Mouse (Mus musculus) MEL (cell line): Measurements from ENCODE around the gene Cyfip2. TPM values are rescaled to one million over a fixed set of nuclear protein-coding genes. Genes with fewer than 3 reads are reported as not detected.

Experiments used
- DNase-seq: peaks from one replicate; pipeline ENCODE4 v3.0.0; 2011; ENCODE audit warnings: low read depth, low spot score
- H3K27ac ChIP-seq: 2 replicates; pipeline ENCODE4 v1.5.1; 2012; ENCODE audit warnings: low read depth, mild to moderate bottlenecking, control low read depth, low read length, moderate library complexity; ENCODE audit not compliant: control insufficient read depth
- H3K27me3 ChIP-seq, 2 experiments: fragments of 150-350 bp in 1 of 2; sonication (generic) in 1 of 2; 2 replicates each; pipeline ENCODE4 v1.6.1; 2012; ENCODE audit warnings: low read length in 2 of 2, mild to moderate bottlenecking in 2 of 2, improper control_type of control experiment in 1 of 2, moderate library complexity in 1 of 2; ENCODE audit not compliant: insufficient read depth in 2 of 2, control insufficient read depth in 1 of 2
- H3K36me3 ChIP-seq, 2 experiments: 2 replicates each; pipeline ENCODE4 v1.6.1; 2012 to 2014; ENCODE audit warnings: low read length in 2 of 2, improper control_type of control experiment in 1 of 2, inconsistent platforms in 1 of 2, mild to moderate bottlenecking in 1 of 2; ENCODE audit not compliant: insufficient read depth in 2 of 2, control insufficient read depth in 1 of 2
- H3K4me1 ChIP-seq, 2 experiments: fragments of 150-350 bp in 1 of 2; sonication (generic) in 1 of 2; 2 replicates each; pipeline ENCODE4 v1.6.1; 2012; ENCODE audit warnings: low read length in 2 of 2, improper control_type of control experiment in 1 of 2, mild to moderate bottlenecking in 1 of 2; ENCODE audit not compliant: insufficient read depth in 2 of 2, control insufficient read depth in 1 of 2
- H3K4me3 ChIP-seq, 2 experiments: fragments of 150-350 bp in 1 of 2; sonication (generic) in 1 of 2; 2 replicates each; pipeline ENCODE4 v1.5.1; 2012; ENCODE audit warnings: low read depth in 2 of 2, low read length in 2 of 2, mild to moderate bottlenecking in 2 of 2, moderate library complexity in 2 of 2, control low read depth in 1 of 2, improper control_type of control experiment in 1 of 2; ENCODE audit not compliant: control insufficient read depth in 1 of 2, insufficient read depth in 1 of 2
- H3K79me2 ChIP-seq: 2 replicates; pipeline ENCODE4 v1.6.1; 2012; ENCODE audit warnings: mild to moderate bottlenecking, low read length, moderate library complexity; ENCODE audit not compliant: control insufficient read depth, poor library complexity, insufficient read depth
- H3K9ac ChIP-seq: 2 replicates; pipeline ENCODE4 v1.6.1; 2012; ENCODE audit warnings: low read depth, mild to moderate bottlenecking, control low read depth, low read length, moderate library complexity; ENCODE audit not compliant: control insufficient read depth, poor library complexity, severe bottlenecking
- H3K9me3 ChIP-seq: fragments of 150-350 bp; sonication (generic); replicated peaks from 2 replicates; pipeline ENCODE4 v1.6.1; 2012; ENCODE audit warnings: mild to moderate bottlenecking, low read length, improper control_type of control experiment, moderate library complexity; ENCODE audit not compliant: insufficient read depth
- BHLHE40 ChIP-seq: IDR thresholded peaks from 2 replicates; pipeline ENCODE4 v1.6.1; 2012; ENCODE audit warnings: low read depth, mild to moderate bottlenecking, inconsistent platforms, low read length, improper control_type of control experiment, borderline replicate concordance
- CHD1 ChIP-seq: IDR thresholded peaks from 2 replicates; pipeline ENCODE4 v1.6.1; 2012; ENCODE audit warnings: low read depth, mild to moderate bottlenecking, inconsistent platforms, low read length, improper control_type of control experiment
- ELF1 ChIP-seq: IDR thresholded peaks from 2 replicates; pipeline ENCODE4 v1.6.1; 2014; ENCODE audit warnings: low read depth, mild to moderate bottlenecking, inconsistent platforms, low read length, improper control_type of control experiment, moderate library complexity
- EP300 ChIP-seq, 2 experiments: IDR thresholded peaks; 2 replicates each; pipeline ENCODE4 v1.6.1; 2011; ENCODE audit warnings: improper control_type of control experiment in 2 of 2, low read length in 2 of 2, low read depth in 1 of 2, mild to moderate bottlenecking in 1 of 2
- ETS1 ChIP-seq: IDR thresholded peaks from 2 replicates; pipeline ENCODE4 v1.6.1; 2012; ENCODE audit warnings: low read depth, mild to moderate bottlenecking, inconsistent platforms, low read length, improper control_type of control experiment, moderate library complexity
- GATA1 ChIP-seq: IDR thresholded peaks from 2 replicates; pipeline ENCODE4 v1.6.1; 2011; ENCODE audit warnings: low read depth, low read length, improper control_type of control experiment
- HCFC1 ChIP-seq: IDR thresholded peaks from 2 replicates; pipeline ENCODE4 v1.6.1; 2012; ENCODE audit warnings: low read depth, mild to moderate bottlenecking, inconsistent platforms, low read length, improper control_type of control experiment, moderate library complexity
- KAT2A ChIP-seq: conservative IDR thresholded peaks from 2 replicates; pipeline ENCODE4 v1.6.1; 2012; ENCODE audit warnings: low read depth, low read length, improper control_type of control experiment, inconsistent platforms
- MAX ChIP-seq: IDR thresholded peaks from 2 replicates; pipeline ENCODE4 v1.6.1; 2011; ENCODE audit warnings: low read length, improper control_type of control experiment
- MXI1 ChIP-seq: IDR thresholded peaks from 2 replicates; pipeline ENCODE4 v1.6.1; 2011; ENCODE audit warnings: mild to moderate bottlenecking, low read depth, low read length, improper control_type of control experiment
- MYB ChIP-seq: IDR thresholded peaks from 2 replicates; pipeline ENCODE4 v1.6.1; 2011; ENCODE audit warnings: mild to moderate bottlenecking, low read depth, low read length, improper control_type of control experiment
- MYC ChIP-seq: IDR thresholded peaks from 2 replicates; pipeline ENCODE4 v1.6.1; 2011; ENCODE audit warnings: low read depth, mild to moderate bottlenecking, low read length, improper control_type of control experiment, moderate library complexity
- POLR2A ChIP-seq, 2 experiments: IDR thresholded peaks; 2 replicates each; pipeline ENCODE4 v1.6.1; 2011 to 2012; ENCODE audit warnings: low read length in 2 of 2, mild to moderate bottlenecking in 2 of 2, control low read depth in 1 of 2, improper control_type of control experiment in 1 of 2, low read depth in 1 of 2, moderate library complexity in 1 of 2; ENCODE audit not compliant: control insufficient read depth in 1 of 2, insufficient read depth in 1 of 2, poor library complexity in 1 of 2
- POLR2AphosphoS2 ChIP-seq: IDR thresholded peaks from 2 replicates; pipeline ENCODE4 v1.6.1; 2011; ENCODE audit warnings: low read length, improper control_type of control experiment
- RAD21 ChIP-seq: IDR thresholded peaks from 2 replicates; pipeline ENCODE4 v1.6.1; 2011; ENCODE audit warnings: mild to moderate bottlenecking, low read depth, low read length, improper control_type of control experiment
- SIN3A ChIP-seq: IDR thresholded peaks from 2 replicates; pipeline ENCODE4 v1.6.1; 2012; ENCODE audit warnings: low read length, improper control_type of control experiment, inconsistent platforms
- SMC3 ChIP-seq: IDR thresholded peaks from 2 replicates; pipeline ENCODE4 v1.6.1; 2011; ENCODE audit warnings: low read depth, low read length, improper control_type of control experiment
- TBP ChIP-seq: IDR thresholded peaks from 2 replicates; pipeline ENCODE4 v1.8.0; 2011; ENCODE audit warnings: low read depth, low read length, improper control_type of control experiment
- TCF12 ChIP-seq: IDR thresholded peaks from 2 replicates; pipeline ENCODE4 v1.6.1; 2014; ENCODE audit warnings: low read depth, mild to moderate bottlenecking, inconsistent platforms, low read length, improper control_type of control experiment, moderate library complexity
- USF2 ChIP-seq, 2 experiments: IDR thresholded peaks; 2 replicates each; pipeline ENCODE4 v1.6.1; 2011 to 2012; ENCODE audit warnings: improper control_type of control experiment in 2 of 2, low read length in 2 of 2, borderline replicate concordance in 1 of 2, inconsistent platforms in 1 of 2, low read depth in 1 of 2, mild to moderate bottlenecking in 1 of 2; ENCODE audit not compliant: insufficient read depth in 1 of 2
- ZMIZ1 ChIP-seq: IDR thresholded peaks from 2 replicates; pipeline ENCODE4 v1.6.1; 2012; ENCODE audit warnings: low read depth, mild to moderate bottlenecking, inconsistent platforms, low read length, improper control_type of control experiment, moderate library complexity
- ZNF384 ChIP-seq: IDR thresholded peaks from 2 replicates; pipeline ENCODE4 v1.6.1; 2012; ENCODE audit warnings: low read depth, mild to moderate bottlenecking, inconsistent platforms, low read length, improper control_type of control experiment
- polyA plus RNA-seq, 2 experiments: library from polyadenylated mRNA; stranded (reverse) in 1 of 2; unstranded in 1 of 2; fragments of >175 nt in 1 of 2; fragments of >200 nt in 1 of 2; gene quantifications; 2 replicates each; pipeline versions ENCODE4 v1.2.1 to v1.2.4; 2012; ENCODE audit warnings: low replicate concordance in 2 of 2, low read depth in 1 of 2; ENCODE audit not compliant: insufficient read length in 2 of 2, insufficient read depth in 1 of 2, missing spikeins in 1 of 2
- total RNA-seq: library from RNA; depleted of rRNA; stranded (reverse); fragments of 300-350 nt; gene quantifications from 2 replicates; pipeline ENCODE4 v1.2.3, GENCODE M21; 2012

The Cyfip2 gene
- total and polyA plus RNA-seq, 3 experiments: 9.9 to 31.8 (median 18.9) TPM

GRCm38 (mm10) chr11:46311703-46312522 is 746 bp downstream of the Cyfip2 start (continued):
- TF ChIP-seq KAT2A: no peak
- TF ChIP-seq ZNF384: no peak
- no peak for TF ChIP-seq RAD21
- TF ChIP-seq EP300 (IDR thresholded peaks at IDR 0.05; ENCODE audit: low read depth in 1 of 2, low read length in 2 of 2): no peak
- TF ChIP-seq ELF1: 0 out of 2 replicates have a peak, but pooled peaks have one; percentile 55
- no peak for TF ChIP-seq MYB
- peak; percentile 54; the same call in 1 of the 2 replicates for TF ChIP-seq CHD1
- TF ChIP-seq TBP: no peak
- TF ChIP-seq GATA1: no peak
- TF ChIP-seq ZMIZ1: 0 out of 2 replicates have a peak, but pooled peaks have one; percentile 59
- no peak for TF ChIP-seq MYC
- TF ChIP-seq USF2 (IDR thresholded peaks at IDR 0.05; ENCODE audit: borderline replicate concordance in 1 of 2, insufficient read depth in 1 of 2, low read depth in 1 of 2, low read length in 2 of 2): no peak
- TF ChIP-seq POLR2AphosphoS2: no peak
- TF ChIP-seq, all 39 proteins: peak for 11

DNA sequence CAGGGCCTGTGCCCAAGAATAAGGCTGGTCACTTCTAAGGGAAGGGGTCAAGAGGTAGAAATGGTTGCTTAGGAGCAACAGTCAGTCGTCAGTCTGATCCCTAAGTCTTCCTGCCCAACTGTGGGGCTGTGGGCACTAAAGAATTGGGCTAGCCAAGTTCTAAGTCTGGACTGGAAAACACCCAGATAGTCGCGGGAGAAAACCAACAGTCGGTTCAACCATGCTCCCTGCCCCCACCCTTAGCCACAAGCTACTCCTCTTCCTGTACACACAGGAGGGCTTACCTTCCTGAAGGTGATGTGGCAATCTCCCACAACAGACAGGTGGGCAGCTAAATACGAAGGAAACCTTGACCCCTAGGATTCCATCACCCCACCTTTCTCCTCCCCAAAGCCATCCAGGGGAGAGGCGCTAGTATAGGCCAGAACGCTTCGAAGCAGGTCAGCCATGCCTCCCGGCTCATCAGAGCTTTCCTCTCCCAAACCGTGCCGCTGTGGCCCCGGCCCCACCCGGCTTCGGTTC is 1.4 kb downstream of the Cyfip2 start:
- Histone ChIP-seq H3K36me3 (peaks cover 0 to 10% of the 10 kb centered on the region in 2 experiments; a peak in 2 of 4 replicates), H3K9ac (peak overlapping the region; percentile 74), H3K4me3 (peak overlapping the region; percentile 80 to 95), H3K27ac (no peak overlapping the region), H3K27me3 (peaks cover 0 to 2% of the 10 kb centered on the region in 2 experiments; a peak in 1 of 4 replicates), H3K4me1 (peaks cover 0 to 22% of the 10 kb centered on the region in 2 experiments; a peak in 3 of 4 replicates), H3K79me2 (peaks cover 2% of the 10 kb centered on the region; the same call in 1 of the 2 replicates), H3K9me3 (no peaks in the 10 kb centered on the region)
- DNase-seq: peak; percentile 74
- TF ChIP-seq POLR2A (IDR thresholded peaks at IDR 0.05; ENCODE audit: control insufficient read depth in 1 of 2, insufficient read depth in 1 of 2, low read depth in 1 of 2, low read length in 2 of 2, poor library complexity in 1 of 2) (0 out of 4 replicates have a peak, but pooled peaks of 1 of the 2 experiments have one; percentile 2), SMC3 (no peak), BHLHE40 (no peak), MXI1 (peak; percentile 15), TCF12 (0 out of 2 replicates have a peak, but pooled peaks have one; percentile 10), GATA1 (no peak), SIN3A (peak; percentile 27), EP300 (IDR thresholded peaks at IDR 0.05; ENCODE audit: low read depth in 1 of 2, low read length in 2 of 2) (peak in 1 of 2 experiments; percentile 34; a peak in 2 of 4 replicates), TBP (0 out of 2 replicates have a peak, but pooled peaks have one; percentile 16), ETS1 (0 out of 2 replicates have a peak, but pooled peaks have one; percentile 7), MAX (peak; percentile 11; the same call in 1 of the 2 replicates), HCFC1 (peak; percentile 5)
